Mouse (Mus musculus) MEL (cell line): ENCODE measurements around the gene Slc38a2.

Source experiments
- CTCF ChIP-seq, 3 experiments: IDR thresholded peaks in 2 of 3; conservative IDR thresholded peaks in 1 of 3; 2 replicates each; pipeline ENCODE4 v1.5.1; 2011 to 2012; ENCODE audit warnings: low read length in 3 of 3, low read depth in 2 of 3, mild to moderate bottlenecking in 2 of 3, improper control_type of control experiment in 1 of 3, inconsistent platforms in 1 of 3, mixed read lengths in 1 of 3, moderate library complexity in 1 of 3; ENCODE audit not compliant: control insufficient read depth in 1 of 3, insufficient read depth in 1 of 3, poor library complexity in 1 of 3, severe bottlenecking in 1 of 3
- EP300 ChIP-seq, 2 experiments: IDR thresholded peaks; 2 replicates each; pipeline ENCODE4 v1.6.1; 2011; ENCODE audit warnings: improper control_type of control experiment in 2 of 2, low read length in 2 of 2, low read depth in 1 of 2, mild to moderate bottlenecking in 1 of 2
- GATA1 ChIP-seq: IDR thresholded peaks from 2 replicates; pipeline ENCODE4 v1.6.1; 2011; ENCODE audit warnings: low read depth, low read length, improper control_type of control experiment
- MAFK ChIP-seq: IDR thresholded peaks from 2 replicates; pipeline ENCODE4 v1.6.1; 2011; ENCODE audit warnings: low read depth, mild to moderate bottlenecking, low read length, improper control_type of control experiment, borderline replicate concordance
- POLR2A ChIP-seq, 2 experiments: IDR thresholded peaks; 2 replicates each; pipeline ENCODE4 v1.6.1; 2011 to 2012; ENCODE audit warnings: low read length in 2 of 2, mild to moderate bottlenecking in 2 of 2, control low read depth in 1 of 2, improper control_type of control experiment in 1 of 2, low read depth in 1 of 2, moderate library complexity in 1 of 2; ENCODE audit not compliant: control insufficient read depth in 1 of 2, insufficient read depth in 1 of 2, poor library complexity in 1 of 2
- TBP ChIP-seq: IDR thresholded peaks from 2 replicates; pipeline ENCODE4 v1.8.0; 2011; ENCODE audit warnings: low read depth, low read length, improper control_type of control experiment
- USF1 ChIP-seq: IDR thresholded peaks from 2 replicates; pipeline ENCODE4 v1.6.1; 2014; ENCODE audit warnings: low read depth, mild to moderate bottlenecking, inconsistent platforms, low read length, improper control_type of control experiment, moderate library complexity

DNA sequence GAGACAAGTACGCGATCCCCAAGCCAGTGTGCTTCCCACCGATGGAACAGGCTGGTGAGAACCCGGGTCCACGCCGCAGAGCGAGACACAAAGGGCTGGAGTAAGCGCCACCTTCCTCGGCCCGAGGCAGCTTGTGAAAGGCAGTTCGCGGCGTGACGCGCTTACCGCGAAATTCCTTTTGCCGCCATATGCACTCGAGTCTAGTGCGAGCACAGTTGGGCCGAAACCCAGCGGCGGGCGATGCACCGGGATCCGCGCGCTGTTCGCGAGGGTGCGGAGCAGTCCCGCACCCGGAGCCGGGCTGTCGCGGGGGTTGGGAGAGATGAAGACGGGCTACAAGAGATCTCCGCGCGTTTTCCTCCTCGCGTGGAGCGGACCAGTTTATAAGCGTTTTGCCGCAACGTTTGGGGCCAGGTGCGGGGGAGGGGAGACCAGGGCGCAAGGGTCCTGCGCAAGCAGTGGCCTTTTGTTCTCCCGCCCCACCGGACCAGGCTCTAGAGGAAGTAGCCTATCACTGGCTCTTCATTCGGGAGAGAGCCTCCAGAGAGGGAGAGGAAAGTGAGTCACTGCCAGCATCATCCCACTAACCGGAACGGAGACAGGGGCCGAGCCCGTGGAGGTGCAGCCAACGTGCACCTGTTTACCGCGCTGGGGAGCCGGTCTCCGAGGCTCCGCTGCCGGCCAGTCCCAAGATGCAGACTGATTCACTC, 58.3 kb downstream of the Slc38a2 start:
- TF ChIP-seq MAFK (no peak), USF1 (no peak), EP300 (IDR thresholded peaks at IDR 0.05; ENCODE audit: low read depth in 1 of 2, low read length in 2 of 2) (no peak), CTCF (IDR thresholded peaks at IDR 0.05 in 2 of 3, conservative IDR thresholded peaks at IDR 0.05 in 1 of 3; ENCODE audit: control insufficient read depth in 1 of 3, insufficient read depth in 1 of 3, low read depth in 2 of 3, low read length in 3 of 3, poor library complexity in 1 of 3, severe bottlenecking in 1 of 3) (no peak), GATA1 (no peak), TBP (no peak), POLR2A (IDR thresholded peaks at IDR 0.05; ENCODE audit: control insufficient read depth in 1 of 2, insufficient read depth in 1 of 2, low read depth in 1 of 2, low read length in 2 of 2, poor library complexity in 1 of 2) (no peak)
